Comparison of ENCODE assay signal across 8 mouse cellular contexts in genomic region chr2:129066326-129066725, GRCm38 (mm10). TPM values are rescaled to one million over a fixed set of nuclear protein-coding genes. Genes with fewer than 3 reads are reported as not detected.
DNase-seq lines count a peak whose midpoint lies in the region.

No protein-coding gene starts in this region.

- DNase-seq in WW6 (ENCODE audit: low read depth, low spot score) = peak; percentile 45
- peak; percentile 59 for DNase-seq in cerebellum, adult 9-10 months
- peak; percentile 63 for DNase-seq in forelimb bud, embryonic 11.5 days (ENCODE audit: low read depth, low spot score)
- DNase-seq in hindbrain, embryonic 10.5 days (ENCODE audit: low spot score) = peak; percentile 65
- peak; percentile 46 to 55 for DNase-seq in layer of hippocampus, postnatal 10 days (ENCODE audit: low spot score in 2 of 2)
- peak; percentile 69 for DNase-seq in lung, postnatal 10 days
- DNase-seq in ovary, postnatal 36 days (ENCODE audit: low spot score) = peak; percentile 45
- peak; percentile 40 for DNase-seq in urinary bladder, postnatal 25 days (ENCODE audit: low spot score)

- peak overlapping the region; percentile 86 for H3K4me3 ChIP-seq in hindbrain, embryonic 10.5 days

- no peaks in the 10 kb centered on the region for H3K9me3 ChIP-seq in hindbrain, embryonic 10.5 days

- H3K27ac ChIP-seq in hindbrain, embryonic 10.5 days = peak overlapping the region; percentile 91

- peaks cover 3% of the 10 kb centered on the region; the same call in 1 of the 2 replicates for H3K27me3 ChIP-seq in hindbrain, embryonic 10.5 days (ENCODE audit: insufficient read depth, poor library complexity, severe bottlenecking)

- H3K4me1 ChIP-seq in hindbrain, embryonic 10.5 days (replicated peaks) = peaks cover 24% of the 10 kb centered on the region

- H3K36me3 ChIP-seq in hindbrain, embryonic 10.5 days = peaks cover 24% of the 10 kb centered on the region

- WGBS in hindbrain, embryonic 10.5 days = under 1% methylated on average over 20 of the region's 20 CpGs

RNA-seq across cellular contexts. Expression of gene Ttl, which starts 0.6 kb away (rescaled TPM):
- polyA plus RNA-seq in hindbrain, embryonic 10.5 days (2016; fragmentation: Nextera tagmentation; extraction: Ambion mirVana) = 13.0 and 14.1 TPM in 2 replicates
- total RNA-seq in layer of hippocampus, postnatal 10 days (2021) = 10 to 100 TPM; 61.4 to 62.4 TPM

RNA-seq across cellular contexts. Expression of gene Vinac1, which starts 18.4 kb away (rescaled TPM):
- 0.10 and 0.14 TPM in 2 replicates for polyA plus RNA-seq in hindbrain, embryonic 10.5 days (2016; fragmentation: Nextera tagmentation; extraction: Ambion mirVana)
- under 1 TPM; 0.18 to 0.27 TPM for total RNA-seq in layer of hippocampus, postnatal 10 days (2021)

RNA-seq across cellular contexts. Expression of gene Polr1b, which starts 34.5 kb away (rescaled TPM):
- polyA plus RNA-seq in hindbrain, embryonic 10.5 days (2016; fragmentation: Nextera tagmentation; extraction: Ambion mirVana) = 31.5 and 34.9 TPM in 2 replicates
- 10 to 100 TPM; 17.5 to 19.5 TPM for total RNA-seq in layer of hippocampus, postnatal 10 days (2021)

Comparison
In these comparisons a context has a peak if more than half of its experiments do, and no peak if none do; other contexts are left out.
1. Peak in every context shown above with its lines: DNase-seq, H3K4me3 ChIP-seq and H3K27ac ChIP-seq.